Mouse (Mus musculus): ENCODE results near the gene Rln3.

The Rln3 gene

DNA sequence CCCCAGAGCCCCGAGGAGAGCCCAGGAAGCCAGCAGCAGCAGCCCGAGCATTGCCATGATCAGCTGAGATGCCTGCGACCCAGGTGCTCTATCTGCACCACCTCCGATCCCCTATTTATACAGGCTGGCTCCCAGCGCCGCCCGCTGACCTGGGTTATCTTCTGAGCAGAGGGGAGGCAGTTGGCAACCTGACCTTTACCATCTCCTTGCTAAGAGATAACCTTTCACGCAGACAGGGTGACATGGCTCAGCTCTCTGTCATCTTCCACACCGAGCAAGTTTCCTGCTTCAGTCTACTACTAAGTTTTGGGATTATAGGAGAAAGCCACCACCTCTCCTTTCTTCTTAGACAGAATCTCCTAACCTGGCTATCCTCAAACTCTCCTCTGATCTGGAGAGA lies at the start of gene Rln3:
Rln3 (minus strand) TSS at position 101 of the 400 bp plus-strand sequence.
- DNase-seq (ENCODE audit: low read depth, low spot score) = no peak

GRCm38 (mm10) chr8:84090585-84090984 lies 45.8 kb upstream of the Rln3 start:
- DNase-seq (ENCODE audit: low read depth, low spot score) = no peak

GRCm38 (mm10) chr8:84089277-84089676 lies 44.5 kb upstream of the Rln3 start:
- DNase-seq (ENCODE audit: low read depth, low spot score) = no peak

DNA sequence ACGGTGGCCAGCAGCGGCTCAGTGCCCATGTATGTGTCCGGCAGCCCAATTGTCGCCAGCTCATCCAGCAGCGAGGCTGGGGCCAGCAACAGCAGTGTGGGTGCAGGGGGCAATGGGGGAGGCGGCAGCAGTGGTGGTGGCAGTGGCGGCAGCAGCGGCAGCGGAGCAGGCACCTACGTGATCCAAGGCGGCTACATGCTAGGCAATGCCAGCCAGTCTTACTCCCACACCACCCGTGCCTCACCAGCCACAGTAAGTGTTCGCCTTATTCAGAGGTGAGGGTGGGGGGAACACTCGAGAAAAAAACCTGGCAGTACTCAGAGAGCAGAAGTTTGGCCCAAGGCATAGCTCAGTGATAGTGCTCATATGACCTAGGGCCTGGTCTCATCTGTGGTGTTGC lies 43.0 kb upstream of the Rln3 start:
- no peak for DNase-seq (ENCODE audit: low read depth, low spot score)

DNA sequence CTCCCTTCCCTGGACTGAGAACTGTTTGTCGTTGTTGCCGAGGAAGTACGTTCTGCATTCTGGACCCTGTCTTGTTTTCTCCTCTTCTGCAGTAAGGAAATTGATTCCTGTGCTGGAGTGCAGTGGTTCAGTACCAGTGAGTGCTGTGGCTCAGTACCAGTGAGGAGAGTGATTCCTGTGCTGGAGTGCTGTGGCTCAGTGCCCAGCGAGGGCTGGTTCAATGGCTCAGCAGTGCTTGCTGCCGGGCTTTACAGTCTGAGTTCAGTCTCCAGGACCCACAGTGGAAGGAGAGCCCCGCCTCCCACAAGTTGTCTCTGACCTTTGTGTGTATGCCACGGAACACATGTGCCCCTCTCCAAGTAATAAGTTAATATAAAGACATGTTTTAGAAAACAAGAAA lies 42.4 kb upstream of the Rln3 start:
- DNase-seq (ENCODE audit: low read depth, low spot score) = no peak

- no peak for DNase-seq (ENCODE audit: low read depth, low spot score)
Measured at GRCm38 (mm10) chr8:84084341-84085115, 39.7 kb upstream of the Rln3 start.

DNA sequence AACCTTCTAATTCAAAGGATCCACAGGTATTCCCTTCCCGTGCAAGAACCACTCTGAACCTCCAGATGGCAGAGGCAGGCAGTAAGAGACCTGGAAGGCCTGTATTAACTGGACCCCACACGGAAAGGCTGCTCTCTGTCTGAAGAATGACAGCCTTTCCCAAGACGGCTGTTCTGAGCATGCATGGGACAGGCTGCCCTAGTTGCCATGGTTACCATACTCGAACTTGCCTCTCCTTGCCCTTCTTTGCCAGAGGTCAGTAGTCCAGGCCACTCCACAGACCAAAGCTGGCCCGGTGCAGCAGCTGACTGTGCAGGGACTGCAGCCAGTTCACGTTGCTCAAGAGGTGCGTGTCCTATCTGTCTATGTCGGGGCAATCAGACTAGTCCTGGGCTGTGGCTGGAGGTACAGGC lies 39.0 kb upstream of the Rln3 start:
- DNase-seq (ENCODE audit: low read depth, low spot score) = no peak

DNA sequence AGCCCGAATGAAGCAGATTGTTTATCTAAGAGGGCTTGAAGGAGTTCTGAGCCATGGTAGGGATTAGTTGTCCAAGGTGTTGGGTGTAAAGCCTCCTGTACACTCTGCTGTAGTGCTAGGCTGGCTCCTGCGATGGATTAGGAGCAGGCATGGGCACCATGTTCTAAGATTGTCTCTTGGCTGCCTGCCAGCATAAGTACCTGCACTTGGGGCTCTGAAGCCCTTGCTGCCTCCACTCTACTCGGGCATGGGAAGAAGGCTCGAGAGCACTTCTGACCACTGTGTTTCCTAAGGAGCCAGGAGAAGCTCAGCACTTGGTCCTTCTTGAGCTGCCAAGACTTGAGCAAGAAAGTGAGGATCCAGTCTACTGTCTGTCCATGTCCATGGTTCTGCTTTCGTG lies 34.4 kb upstream of the Rln3 start:
- DNase-seq (ENCODE audit: low read depth, low spot score) = no peak

DNA sequence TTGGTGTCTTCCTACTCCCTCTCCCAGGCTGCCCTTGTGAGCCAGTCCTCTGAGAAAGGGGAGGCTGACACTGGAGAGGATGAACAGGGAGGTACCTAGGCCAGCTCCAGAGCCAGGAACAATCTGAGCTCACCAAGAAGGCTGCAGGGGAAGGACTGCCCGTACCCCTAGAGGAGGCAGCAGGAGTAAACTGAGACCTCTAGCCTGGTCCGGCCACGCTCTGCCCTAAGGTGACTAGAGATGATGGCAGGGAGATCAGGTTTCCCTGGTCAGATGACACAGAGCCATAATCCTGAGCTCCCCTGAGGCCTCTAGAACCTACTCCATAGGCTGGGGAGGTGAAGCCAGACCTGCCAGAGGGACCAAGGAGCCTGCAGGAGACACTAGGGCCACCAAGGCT lies 32.0 kb upstream of the Rln3 start:
- DNase-seq (ENCODE audit: low read depth, low spot score) = no peak

DNA sequence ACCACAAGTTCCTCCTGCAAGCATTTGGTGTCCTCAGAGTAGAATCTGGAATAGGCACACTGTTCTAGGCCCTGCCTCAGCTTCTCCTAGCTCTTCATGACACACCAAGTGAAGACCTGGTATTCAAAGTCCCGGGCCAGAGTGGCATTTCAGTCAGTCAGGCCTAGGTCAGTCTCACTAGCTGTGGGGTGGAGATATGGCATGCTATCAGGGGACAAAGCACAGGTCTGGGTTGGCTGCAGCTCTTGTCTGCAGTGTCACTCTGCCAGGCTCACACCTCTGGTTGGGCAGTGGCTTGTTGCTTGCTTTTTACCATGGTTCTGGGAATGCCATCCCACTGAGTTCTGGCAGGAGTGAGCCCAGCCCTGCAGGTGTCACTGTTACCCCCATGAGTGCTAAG lies 31.6 kb upstream of the Rln3 start:
- DNase-seq (ENCODE audit: low read depth, low spot score) = no peak

- no peak for DNase-seq (ENCODE audit: low read depth, low spot score)
Measured at GRCm38 (mm10) chr8:84073230-84073976, 28.6 kb upstream of the Rln3 start.

- no peak for DNase-seq (ENCODE audit: low read depth, low spot score)
Measured at GRCm38 (mm10) chr8:84072321-84072720, 27.5 kb upstream of the Rln3 start.

GRCm38 (mm10) chr8:84071921-84072320 lies 27.1 kb upstream of the Rln3 start:
- DNase-seq (ENCODE audit: low read depth, low spot score) = no peak

DNA sequence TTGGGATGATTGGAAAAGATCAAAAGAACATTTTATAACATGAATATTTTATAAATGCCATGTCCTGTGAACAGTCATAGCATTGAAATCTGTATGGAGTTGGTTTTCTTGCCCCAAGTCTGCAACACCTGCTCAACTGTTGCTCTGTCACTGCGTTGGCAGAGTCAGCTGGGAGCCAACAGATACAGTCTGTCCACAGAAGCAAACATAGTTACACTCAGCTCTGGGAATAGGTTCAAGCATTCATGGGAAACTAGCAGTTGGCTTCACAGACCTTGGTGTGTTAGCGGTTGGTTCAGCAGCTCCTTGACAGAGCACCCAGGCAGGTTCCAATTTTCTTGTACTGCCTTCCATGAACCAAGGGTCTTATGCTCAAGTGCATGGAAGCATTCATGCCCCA lies 25.9 kb upstream of the Rln3 start:
- no peak for DNase-seq (ENCODE audit: low read depth, low spot score)

- DNase-seq (ENCODE audit: low read depth, low spot score) = no peak
Measured at GRCm38 (mm10) chr8:84070241-84070640, 25.4 kb upstream of the Rln3 start.

DNA sequence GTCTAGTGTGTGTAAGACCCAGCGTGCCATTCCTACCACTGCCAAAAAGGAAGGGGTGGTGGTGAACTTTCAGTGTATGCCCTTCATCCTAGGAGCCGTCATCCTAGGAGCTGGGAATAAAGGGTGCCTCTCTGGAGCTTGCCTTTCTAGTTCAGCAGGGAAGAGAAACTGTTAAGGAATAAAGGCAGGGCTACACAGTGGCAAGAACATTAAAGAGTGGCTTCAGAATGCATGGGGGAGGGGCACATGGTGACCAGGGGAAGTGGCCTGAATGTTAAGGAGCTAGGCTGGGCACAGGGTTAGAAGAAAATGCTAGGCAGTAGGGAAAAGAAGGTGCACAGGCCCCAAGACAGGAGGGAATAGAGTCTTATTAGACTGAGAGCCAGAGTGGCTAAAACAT lies 24.9 kb upstream of the Rln3 start:
- no peak for DNase-seq (ENCODE audit: low read depth, low spot score)

- no peak for DNase-seq (ENCODE audit: low read depth, low spot score)
Measured at GRCm38 (mm10) chr8:84069169-84069568, 24.4 kb upstream of the Rln3 start.

DNA sequence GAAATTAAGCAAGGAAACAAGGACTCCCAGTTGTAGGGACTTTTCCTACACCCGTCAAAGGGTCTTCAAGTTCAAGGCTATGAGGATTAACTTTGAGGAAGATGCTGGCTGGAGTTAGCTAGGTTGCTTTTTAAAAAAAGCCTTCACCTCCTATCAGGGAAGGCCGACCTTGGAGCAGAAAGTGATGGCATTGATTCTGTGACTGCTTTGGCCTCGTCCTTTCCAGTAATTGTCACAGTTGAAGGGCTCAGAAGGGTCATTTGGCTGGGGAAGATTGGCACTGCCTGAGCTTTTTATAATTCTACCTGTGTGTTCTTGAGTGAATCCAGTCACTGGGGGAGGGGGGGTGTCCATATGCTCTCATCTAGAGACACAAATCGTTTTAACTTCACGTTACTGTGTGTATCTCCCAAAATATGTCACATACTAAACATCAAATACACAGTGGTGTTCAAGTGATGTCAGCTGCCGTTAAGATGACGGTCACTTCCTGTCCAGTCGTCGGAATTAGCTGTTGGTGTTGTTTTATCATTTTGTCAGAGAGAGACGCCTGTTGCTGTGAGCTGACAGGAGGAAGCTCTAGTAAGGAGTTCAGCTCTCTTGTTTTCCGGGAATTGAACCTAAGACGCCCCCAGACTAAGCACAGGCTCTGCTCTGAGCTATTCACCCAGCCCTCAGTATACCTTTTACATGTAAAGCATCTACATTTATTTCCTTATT lies 23.7 kb upstream of the Rln3 start:
- DNase-seq (ENCODE audit: low read depth, low spot score) = no peak

- DNase-seq (ENCODE audit: low read depth, low spot score) = no peak
Measured at GRCm38 (mm10) chr8:84067911-84068310, 23.1 kb upstream of the Rln3 start.

- DNase-seq (ENCODE audit: low read depth, low spot score) = peak; percentile 63
Measured at GRCm38 (mm10) chr8:84067047-84067573, 22.3 kb upstream of the Rln3 start.

- DNase-seq (ENCODE audit: low read depth, low spot score) = peak; percentile 99
Measured at GRCm38 (mm10) chr8:84066291-84066930, 21.6 kb upstream of the Rln3 start, which contains the start of gene Rfx1. Gene Rfx1 (plus strand): TSS chr8:84066834.

Measured in retina, adult 2 months (tissue).